Mouse (Mus musculus) forebrain, embryonic 14.5 days (tissue): Measurements from ENCODE around the gene Gm9507. TPM values are rescaled to one million over a fixed set of nuclear protein-coding genes. Genes with fewer than 3 reads are reported as not detected.

ENCODE experiments used
- ATAC-seq: fragments of 200-750 bp; cut with Nextera tagmentation; 2 replicates; pipeline ENCODE4 v1.8.0; 2017; ENCODE audit warnings: mild to moderate bottlenecking, moderate library complexity
- DNase-seq: peaks from one replicate; pipeline ENCODE4 v3.0.0-alpha.2; 2015; ENCODE audit warnings: low spot score
- H3K27ac ChIP-seq: fragments of 300-500 bp; sonication (generic); 2 replicates; pipeline ENCODE4 v1.5.1; 2014; ENCODE audit warnings: low read depth, mild to moderate bottlenecking, control low read depth, low read length, moderate library complexity
- H3K27me3 ChIP-seq: fragments of 300-500 bp; sonication (generic); replicated peaks from 2 replicates; pipeline ENCODE4 v1.6.1; 2014; ENCODE audit warnings: low read length, control low read depth, mixed read lengths; ENCODE audit not compliant: control insufficient read depth, insufficient read depth
- H3K36me3 ChIP-seq: fragments of 300-500 bp; sonication (generic); 2 replicates; pipeline ENCODE4 v1.6.1; 2014; ENCODE audit warnings: low read length, control low read depth; ENCODE audit not compliant: control insufficient read depth, insufficient read depth
- H3K4me1 ChIP-seq: fragments of 300-500 bp; sonication (generic); 2 replicates; pipeline ENCODE4 v1.6.1; 2014; ENCODE audit warnings: antibody characterized with exemption, low read length, control low read depth; ENCODE audit not compliant: control insufficient read depth, insufficient read depth
- H3K4me2 ChIP-seq: fragments of 300-500 bp; sonication (generic); 2 replicates; pipeline ENCODE4 v1.6.1; 2014; ENCODE audit warnings: mild to moderate bottlenecking, control low read depth, low read length
- H3K4me3 ChIP-seq: fragments of 300-500 bp; sonication (generic); 2 replicates; pipeline ENCODE4 v1.5.1; 2014; ENCODE audit warnings: low read depth, low read length, control low read depth
- H3K9ac ChIP-seq: fragments of 300-500 bp; sonication (generic); 2 replicates; pipeline ENCODE4 v1.6.1; 2014; ENCODE audit warnings: mild to moderate bottlenecking, low read length, control low read depth, moderate library complexity
- H3K9me3 ChIP-seq: fragments of 300-500 bp; sonication (generic); replicated peaks from 2 replicates; pipeline ENCODE4 v1.6.1; 2016; ENCODE audit warnings: low read length, control low read depth, mixed read lengths; ENCODE audit not compliant: control insufficient read depth
- WGBS: fragments of 180-500 bp; shearing (Covaris S2); extraction: QIAGEN DNeasy Blood & Tissue Kit; methylation state at CpG from one replicate; pipeline ENCODE4 v1.1.7; 2014; 5-methylcytosine and 5-hydroxymethylcytosine counted together
- polyA plus RNA-seq: library from polyadenylated mRNA; unstranded; fragments of >200 nt; fragmentation: Nextera tagmentation; extraction: Ambion mirVana; gene quantifications from 2 replicates; pipeline ENCODE4 v1.2.1, GENCODE M21; 2014

The Gm9507 gene
- not detected in 2 replicates for polyA plus RNA-seq

DNA sequence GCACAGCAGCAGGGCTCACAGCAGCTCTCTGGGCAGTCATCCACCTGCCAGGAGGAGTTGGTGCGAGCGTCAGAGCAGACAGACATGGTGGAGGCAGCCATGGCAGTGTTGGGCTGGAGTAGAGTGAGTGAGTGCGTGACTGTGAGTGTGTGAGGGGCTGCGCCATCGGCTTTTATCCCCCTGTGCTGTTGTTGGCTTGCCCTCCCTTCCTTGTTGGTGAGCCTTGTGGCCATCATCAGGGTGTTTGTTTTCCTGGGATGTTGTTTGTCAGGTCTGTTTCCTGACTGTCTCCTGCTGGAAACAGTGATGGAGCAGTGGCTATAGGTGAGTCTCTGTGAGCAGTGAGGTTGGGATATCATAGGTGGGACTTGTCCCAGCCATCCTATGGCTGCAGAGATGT is at the start of gene Gm9507:
Gene Gm9507 (minus strand): TSS at position 101 of the 400 bp plus-strand sequence.
- Histone ChIP-seq H3K9ac (no peak within 1 kb of the TSS), H3K4me1 (no peaks in the 10 kb centered on the region), H3K9me3 (no peaks in the 10 kb centered on the region; the same call in 1 of the 2 replicates), H3K27ac (no peak within 1 kb of the TSS), H3K4me3 (no peak within 1 kb of the TSS), H3K27me3 (no peaks in the 10 kb centered on the region), H3K36me3 (no peaks in the 10 kb centered on the region), H3K4me2 (no peak within 1 kb of the TSS)
- ATAC-seq (no peak), DNase-seq (no peak)
- WGBS, result 57% methylated on average over 5 of the region's 5 CpGs

- Histone ChIP-seq H3K27me3 (no peaks in the 10 kb centered on the region), H3K27ac (no peak within 1 kb of the TSS; the same call in 1 of the 2 replicates), H3K4me1 (no peaks in the 10 kb centered on the region), H3K9ac (no peak within 1 kb of the TSS), H3K4me2 (no peak within 1 kb of the TSS), H3K9me3 (no peaks in the 10 kb centered on the region), H3K36me3 (no peaks in the 10 kb centered on the region), H3K4me3 (no peak within 1 kb of the TSS)
- 65% methylated on average over 9 of the region's 9 CpGs for WGBS
- DNase-seq (no peak), ATAC-seq (no peak)
These were observed 40.9 kb upstream of the Gm9507 start, which contains the start of gene Gm10318 for GRCm38 (mm10) chr10:77852559-77852958. Gene Gm10318, plus strand, starts transcription at chr10:77852859.

DNA sequence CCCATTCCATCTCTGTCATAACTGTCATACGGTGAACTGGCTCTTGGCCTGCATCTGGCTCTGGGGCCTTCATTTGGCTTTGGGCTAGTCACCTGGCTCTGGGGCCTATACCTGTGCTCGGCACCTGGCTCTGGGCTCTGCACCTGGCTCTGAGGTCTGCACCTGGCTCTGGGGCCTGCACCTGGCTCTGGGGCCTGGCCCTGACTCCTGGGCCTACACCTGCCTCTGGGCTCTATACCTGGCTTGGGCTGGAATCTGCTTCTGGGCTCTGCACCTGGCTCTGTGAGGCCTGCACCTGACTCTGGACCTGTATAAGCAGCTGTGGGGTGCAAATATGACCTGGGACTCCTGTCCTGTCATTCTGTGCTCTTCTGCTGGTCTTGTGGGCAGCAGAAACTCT is 35.9 kb upstream of the Gm9507 start:
- no peaks in the 10 kb centered on the region for H3K27me3 ChIP-seq
- peaks cover 5% of the 10 kb centered on the region; the same call in 1 of the 2 replicates for H3K9me3 ChIP-seq
- H3K4me2 ChIP-seq, result no peak overlapping the region
- H3K36me3 ChIP-seq, result no peaks in the 10 kb centered on the region
- H3K9ac ChIP-seq, result no peak overlapping the region
- ATAC-seq, result no peak
- DNase-seq, result no peak
- H3K4me3 ChIP-seq, result no peak overlapping the region
- 82% methylated on average over 2 of the region's 2 CpGs for WGBS
- H3K27ac ChIP-seq, result no peak overlapping the region
- no peaks in the 10 kb centered on the region for H3K4me1 ChIP-seq

DNA sequence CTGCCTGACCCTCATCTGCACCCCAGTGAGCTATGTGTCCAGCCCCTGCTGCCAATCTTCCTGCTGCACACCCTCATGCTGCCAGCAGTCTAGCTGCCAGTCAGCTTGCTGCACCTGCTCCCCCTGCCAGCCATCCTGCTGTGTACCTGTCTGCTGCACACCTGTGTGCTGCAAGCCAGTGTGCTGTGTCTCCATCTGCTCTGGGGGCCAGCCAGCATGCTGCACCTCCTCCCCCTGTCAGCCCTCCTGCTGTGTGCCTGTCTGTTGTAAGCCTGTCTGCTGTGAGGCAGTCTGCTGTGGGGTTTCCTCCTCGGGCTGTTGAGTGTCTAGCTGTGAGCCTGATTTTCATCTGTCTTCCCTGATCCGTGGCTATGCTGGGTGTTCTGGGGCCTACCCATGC is 35.3 kb upstream of the Gm9507 start:
- no peak overlapping the region for H3K27ac ChIP-seq
- H3K4me1 ChIP-seq, result no peaks in the 10 kb centered on the region
- peaks cover 5% of the 10 kb centered on the region; the same call in 1 of the 2 replicates for H3K9me3 ChIP-seq
- no peak overlapping the region for H3K9ac ChIP-seq
- H3K4me3 ChIP-seq, result no peak overlapping the region
- WGBS, result 16% methylated on average over 2 of the region's 2 CpGs
- DNase-seq, result no peak
- no peak overlapping the region for H3K4me2 ChIP-seq
- H3K27me3 ChIP-seq, result no peaks in the 10 kb centered on the region
- H3K36me3 ChIP-seq, result no peaks in the 10 kb centered on the region
- no peak for ATAC-seq

DNA sequence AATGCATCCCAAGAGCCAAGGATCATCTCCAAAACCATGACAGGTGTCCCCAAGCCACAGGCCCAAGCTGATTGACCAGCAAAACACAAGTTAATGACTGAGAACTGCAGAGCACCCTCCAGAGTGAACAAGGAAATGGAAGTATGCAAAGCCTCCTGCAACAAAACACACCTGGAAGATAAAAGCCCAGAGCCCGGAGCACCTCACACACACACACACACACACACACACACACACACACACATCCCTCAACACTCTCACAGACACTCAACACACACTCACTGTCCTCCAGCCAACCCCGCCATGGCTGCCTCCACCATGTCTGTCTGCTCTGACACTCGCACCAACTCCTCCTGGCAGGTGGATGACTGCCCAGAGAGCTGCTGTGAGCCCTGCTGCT is 34.9 kb upstream of the Gm9507 start, which contains the start of gene Gm36176:
Gene Gm36176 (plus strand): TSS at position 301 of the 400 bp plus-strand sequence.
- Histone ChIP-seq H3K4me2 (no peak within 1 kb of the TSS), H3K9ac (no peak within 1 kb of the TSS), H3K4me3 (no peak within 1 kb of the TSS), H3K27ac (no peak within 1 kb of the TSS), H3K9me3 (peaks cover 5% of the 10 kb centered on the region; the same call in 1 of the 2 replicates), H3K27me3 (no peaks in the 10 kb centered on the region), H3K36me3 (no peaks in the 10 kb centered on the region), H3K4me1 (no peaks in the 10 kb centered on the region)
- DNase-seq (no peak), ATAC-seq (no peak)
- 78% methylated on average over 3 of the region's 3 CpGs for WGBS

DNA sequence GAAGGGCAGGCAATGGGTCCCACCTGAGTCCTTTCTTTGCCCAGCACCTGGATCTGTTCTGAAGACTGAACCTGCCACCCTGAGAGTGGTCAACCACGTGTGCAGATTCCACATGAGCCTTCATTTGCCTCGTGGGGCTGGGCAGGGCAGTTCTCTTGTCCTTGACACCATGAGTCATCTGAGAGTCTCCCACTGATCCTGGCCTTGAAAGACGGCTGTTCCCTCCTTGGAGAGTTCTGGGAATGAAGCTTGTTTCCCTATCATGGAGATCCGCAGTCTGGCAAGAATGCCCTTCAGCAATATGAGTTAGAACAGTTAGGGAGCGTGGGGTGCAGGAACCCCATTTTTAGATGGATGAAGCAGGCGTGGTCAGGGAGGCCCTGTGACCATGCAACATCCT is 27.4 kb upstream of the Gm9507 start:
- WGBS, result 82% methylated on average over 6 of the region's 6 CpGs

GRCm38 (mm10) chr10:77835647-77836046 is 24.0 kb upstream of the Gm9507 start, which contains the start of gene Krtap10-10:
Gene Krtap10-10, plus strand, starts transcription at chr10:77835947.
- 64% methylated on average over 9 of the region's 9 CpGs for WGBS
- H3K27me3 ChIP-seq, result no peaks in the 10 kb centered on the region
- H3K4me3 ChIP-seq, result no peak within 1 kb of the TSS
- no peaks in the 10 kb centered on the region for H3K9me3 ChIP-seq
- DNase-seq (no peak), ATAC-seq (no peak)
- H3K9ac ChIP-seq, result no peak within 1 kb of the TSS
- H3K36me3 ChIP-seq, result no peaks in the 10 kb centered on the region
- H3K4me2 ChIP-seq, result no peak within 1 kb of the TSS
- H3K4me1 ChIP-seq, result no peaks in the 10 kb centered on the region
- H3K27ac ChIP-seq, result no peak within 1 kb of the TSS

More for the DNA sequence above, 27.4 kb upstream of the Gm9507 start:
- Histone ChIP-seq H3K9me3 (peaks cover under 1% of the 10 kb centered on the region; the same call in 1 of the 2 replicates), H3K36me3 (no peaks in the 10 kb centered on the region), H3K9ac (no peak overlapping the region), H3K4me2 (no peak overlapping the region), H3K27ac (no peak overlapping the region), H3K4me3 (no peak overlapping the region), H3K27me3 (no peaks in the 10 kb centered on the region), H3K4me1 (no peaks in the 10 kb centered on the region)
- DNase-seq (no peak), ATAC-seq (no peak)

GRCm38 (mm10) chr10:77826951-77827350 is 15.3 kb upstream of the Gm9507 start, which contains the start of gene Krtap10-4:
Gene Krtap10-4, minus strand, starts transcription at chr10:77827095.
- DNase-seq, result no peak
- no peak for ATAC-seq
- Histone ChIP-seq H3K4me3 (no peak within 1 kb of the TSS), H3K36me3 (no peaks in the 10 kb centered on the region), H3K27me3 (no peaks in the 10 kb centered on the region), H3K9ac (no peak within 1 kb of the TSS), H3K9me3 (0 out of 2 replicates have a peak, but pooled peaks cover 3% of the 10 kb centered on the region), H3K4me2 (no peak within 1 kb of the TSS), H3K27ac (no peak within 1 kb of the TSS), H3K4me1 (no peaks in the 10 kb centered on the region)
- WGBS, result 76% methylated on average over 6 of the region's 6 CpGs

GRCm38 (mm10) chr10:77819203-77819602 is 7.6 kb upstream of the Gm9507 start:
- no peaks in the 10 kb centered on the region for H3K36me3 ChIP-seq
- H3K27ac ChIP-seq, result no peak overlapping the region
- 14% methylated on average over 4 of the region's 4 CpGs for WGBS
- no peaks in the 10 kb centered on the region for H3K27me3 ChIP-seq
- H3K4me2 ChIP-seq, result no peak overlapping the region
- H3K9me3 ChIP-seq, result 0 out of 2 replicates have a peak, but pooled peaks cover 2% of the 10 kb centered on the region
- H3K9ac ChIP-seq, result no peak overlapping the region
- peak; percentile 20 for DNase-seq
- H3K4me3 ChIP-seq, result no peak overlapping the region
- no peaks in the 10 kb centered on the region for H3K4me1 ChIP-seq
- ATAC-seq, result no peak
